Comparison of ENCODE assay signal across 12 mouse cellular contexts in genomic region chr7:113150789-113151188, GRCm38 (mm10). TPM values are rescaled to one million over a fixed set of nuclear protein-coding genes. Genes with fewer than 3 reads are reported as not detected.
DNase-seq lines count a peak whose midpoint lies in the region; ATAC-seq lines count a peak whose summit lies in the region.
"Had no signal": no experiment of that assay in that cellular context is flagged by ENCODE, and none has a peak within 500 bp of the region (broad histone marks: within the 10 kb centered on the region; RNA-seq: fewer than 3 reads in every experiment).

No protein-coding gene starts in this region.

- 25% methylated on average over 6 of the region's 6 CpGs for WGBS in heart, embryonic 10.5 days
- 31% methylated on average over 6 of the region's 6 CpGs for WGBS in heart, embryonic 11.5 days (ENCODE audit: insufficient replicate concordance)
- 21% methylated on average over 6 of the region's 6 CpGs for WGBS in lung, embryonic 16.5 days

- peaks cover 42% of the 10 kb centered on the region for H3K4me1 ChIP-seq in heart, embryonic 10.5 days
- peaks cover 15% of the 10 kb centered on the region for H3K4me1 ChIP-seq in heart, embryonic 11.5 days (ENCODE audit: control insufficient read depth, insufficient read depth, low read length)
- peaks cover 12% of the 10 kb centered on the region for H3K4me1 ChIP-seq in lung, embryonic 16.5 days (replicated peaks; ENCODE audit: control insufficient read depth, insufficient read depth, low read length)

- no peaks in the 10 kb centered on the region for H3K36me3 ChIP-seq in heart, embryonic 10.5 days
- no peaks in the 10 kb centered on the region for H3K36me3 ChIP-seq in heart, embryonic 11.5 days (ENCODE audit: control insufficient read depth, insufficient read depth, low read length)
- no peaks in the 10 kb centered on the region for H3K36me3 ChIP-seq in lung, embryonic 16.5 days (ENCODE audit: control insufficient read depth, insufficient read depth, low read length)
- H3K36me3 ChIP-seq: limb, embryonic 13.5 days had no signal

- H3K9ac ChIP-seq in heart, embryonic 11.5 days (ENCODE audit: low read depth, low read length): no peak overlapping the region
- H3K9ac ChIP-seq in lung, embryonic 16.5 days (ENCODE audit: low read length): no peak overlapping the region
- H3K9ac ChIP-seq: limb, embryonic 13.5 days had no signal

- no peak for DNase-seq in heart, embryonic 10.5 days (ENCODE audit: low spot score)
- no peak for DNase-seq in heart, adult 8-10 months (ENCODE audit: low spot score)
- peak; percentile 47 for DNase-seq in NIH3T3 (ENCODE audit: low read depth)
- DNase-seq in cerebellum, adult 9-11 months: no peak
- DNase-seq: cerebellum, adult 11-12 months; midbrain, embryonic 14.5 days had no signal

- peak overlapping the region; percentile 52; the same call in 1 of the 2 replicates for H3K27ac ChIP-seq in heart, embryonic 10.5 days
- peak overlapping the region; percentile 65 for H3K27ac ChIP-seq in heart, embryonic 11.5 days (ENCODE audit: low read depth, low read length)
- H3K27ac ChIP-seq in lung, embryonic 16.5 days (ENCODE audit: low read length): peak overlapping the region; percentile 87
- H3K27ac ChIP-seq: limb, embryonic 13.5 days had no signal

- ATAC-seq in heart, embryonic 11.5 days (replicated peaks; ENCODE audit: insufficient number of reproducible peaks, low FRiP score, low TSS enrichment): no peak
- ATAC-seq in lung, embryonic 16.5 days (ENCODE audit: low read depth): peak; percentile 80
- no peak for ATAC-seq in erythroblast, adult 5-6 weeks (replicated peaks; ENCODE audit: low FRiP score, poor library complexity, severe bottlenecking)
- ATAC-seq in cerebellum, adult (ENCODE audit: insufficient number of reproducible peaks, low FRiP score, low TSS enrichment): no peak
- ATAC-seq: activated CD4-positive, CD25-positive, alpha-beta regulatory T cell, adult 4 months had no signal

- H3K4me2 ChIP-seq in heart, embryonic 11.5 days: no peak overlapping the region
- H3K4me2 ChIP-seq in lung, embryonic 16.5 days (ENCODE audit: low read depth, low read length): no peak overlapping the region
- H3K4me2 ChIP-seq: limb, embryonic 13.5 days had no signal

- H3K27me3 ChIP-seq in heart, embryonic 10.5 days (ENCODE audit: insufficient read depth, poor library complexity, severe bottlenecking): no peaks in the 10 kb centered on the region
- no peaks in the 10 kb centered on the region for H3K27me3 ChIP-seq in heart, embryonic 11.5 days (ENCODE audit: control insufficient read depth, insufficient read depth, low read length)
- H3K27me3 ChIP-seq in lung, embryonic 16.5 days (ENCODE audit: control insufficient read depth, insufficient read depth, low read depth, low read length): no peaks in the 10 kb centered on the region
- H3K27me3 ChIP-seq: limb, embryonic 13.5 days had no signal

- no peaks in the 10 kb centered on the region for H3K9me3 ChIP-seq in heart, embryonic 10.5 days
- H3K9me3 ChIP-seq in heart, embryonic 11.5 days (replicated peaks; ENCODE audit: control insufficient read depth, low read length): no peaks in the 10 kb centered on the region
- H3K9me3 ChIP-seq in lung, embryonic 16.5 days (ENCODE audit: control insufficient read depth, low read length): no peaks in the 10 kb centered on the region
- H3K9me3 ChIP-seq: limb, embryonic 13.5 days had no signal

- H3K4me3 ChIP-seq in heart, embryonic 10.5 days: no peak overlapping the region
- H3K4me3 ChIP-seq in heart, embryonic 11.5 days (ENCODE audit: low read depth, low read length): no peak overlapping the region
- H3K4me3 ChIP-seq in lung, embryonic 16.5 days (ENCODE audit: low read length): no peak overlapping the region
- H3K4me3 ChIP-seq: limb, embryonic 13.5 days had no signal

RNA-seq across cellular contexts. Expression of gene Arntl, which starts 56.5 kb away (rescaled TPM):
- polyA plus RNA-seq in heart, embryonic 10.5 days (2016; fragmentation: Nextera tagmentation; extraction: Ambion mirVana): 6.3 and 7.0 TPM in 2 replicates
- total RNA-seq in heart, adult 8-10 months (2022): 1 to 10 TPM; 2.6 to 8.9 (median 3.5) TPM
- 7.6 and 7.8 TPM in 2 replicates for polyA plus RNA-seq in heart, embryonic 11.5 days (2014; fragmentation: Nextera tagmentation; extraction: Ambion mirVana)
- polyA plus RNA-seq in lung, embryonic 16.5 days (2015; fragmentation: Nextera tagmentation; extraction: Ambion mirVana): 12.6 and 13.5 TPM in 2 replicates
- 0.38 and 5.0 TPM in 2 replicates for total RNA-seq in erythroblast, adult 5-6 weeks (2015; ENCODE audit: low replicate concordance)
- total RNA-seq in erythroblast, adult 5-6 weeks (2017; ENCODE audit: low replicate concordance): 1.5 and 2.5 TPM in 2 replicates
